Mouse (Mus musculus): ENCODE data around the gene Gm5916.

The Gm5916 gene

DNA sequence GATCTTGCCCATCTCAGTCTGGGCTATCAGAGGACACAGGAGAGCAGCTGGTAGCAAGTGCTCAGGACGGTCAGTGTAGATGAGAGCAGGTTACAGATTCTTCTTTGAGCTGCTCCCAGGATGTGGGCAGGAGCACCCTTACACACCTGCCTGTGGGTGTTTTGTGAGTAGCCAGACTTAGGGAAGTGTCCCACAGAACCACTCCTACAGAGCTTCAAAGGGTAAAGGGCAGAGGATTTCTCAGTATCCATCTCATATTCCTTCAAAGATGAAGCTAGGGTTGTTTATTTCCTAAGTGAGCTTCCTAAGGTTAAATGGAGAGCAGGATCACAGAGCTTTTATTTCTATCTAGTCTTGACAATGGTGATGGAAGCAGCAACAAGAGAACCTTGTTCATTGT, at the start of gene Gm5916:
TSS of gene Gm5916 (minus strand) at position 101 of the 400 bp plus-strand sequence.
- no peak for DNase-seq (ENCODE audit: low spot score)

All from ovary, adult 18-20 months (tissue).